Mouse (Mus musculus) megakaryocyte, embryonic 14.5 days (primary cell): ENCODE data around the gene Olfr857.

Experiments used
- FLI1 ChIP-seq: IDR thresholded peaks from 2 replicates; pipeline ENCODE4 v1.6.1; 2012; ENCODE audit warnings: low read length, inconsistent platforms, mixed read lengths
- GATA1 ChIP-seq: IDR thresholded peaks from 3 replicates; pipeline ENCODE4 v1.6.1; 2012; ENCODE audit warnings: mixed read lengths, low read length, inconsistent platforms, borderline replicate concordance

DNA sequence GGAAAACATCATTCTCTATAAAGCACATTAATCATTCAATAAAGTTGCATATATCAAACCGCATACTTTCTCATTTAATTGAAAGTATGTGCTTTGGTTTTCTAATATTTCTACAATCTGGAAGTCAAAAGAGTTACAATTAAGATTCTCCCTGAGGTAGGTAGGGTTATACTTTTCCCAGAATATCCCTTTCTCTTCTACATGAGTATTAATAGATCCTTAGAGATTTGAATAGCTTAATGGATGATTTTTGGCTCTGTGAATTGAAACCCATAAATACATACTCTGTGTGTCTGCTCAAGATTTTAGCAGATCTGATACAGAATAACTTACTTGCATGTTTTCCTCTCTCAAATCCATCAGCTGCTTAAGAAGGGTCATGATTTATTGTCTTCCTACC, at the start of gene Olfr857:
- no peak for TF ChIP-seq FLI1
- no peak for TF ChIP-seq GATA1
